Mouse (Mus musculus) thymus, adult 18-20 months (tissue): ENCODE measurements around the gene Ispd.

Experiments used
- DNase-seq, 2 experiments: peaks; one replicate each; pipeline ENCODE4 v3.0.0; 2022; ENCODE audit warnings: mixed read lengths in 2 of 2

The Ispd gene

DNA sequence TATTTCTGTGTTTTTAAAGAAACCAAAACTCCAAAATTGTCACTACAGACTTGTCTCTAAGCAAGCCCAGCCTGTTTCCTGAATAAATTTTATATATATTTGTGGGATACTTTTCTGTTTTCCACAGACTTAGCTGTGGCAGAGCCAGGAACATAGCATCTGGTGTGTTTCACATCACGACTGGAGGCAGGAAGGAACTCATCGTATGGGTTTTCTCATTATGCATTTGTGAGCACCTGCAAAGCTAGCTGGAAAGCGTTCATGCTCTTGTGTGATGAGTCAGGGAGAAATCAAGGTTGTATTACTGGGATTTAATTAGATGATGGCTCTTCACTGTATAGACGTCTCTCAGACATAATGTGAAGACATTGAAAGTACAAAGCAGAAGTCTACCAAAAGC, 90.2 kb downstream of the Ispd start:
- DNase-seq, result no peak

DNA sequence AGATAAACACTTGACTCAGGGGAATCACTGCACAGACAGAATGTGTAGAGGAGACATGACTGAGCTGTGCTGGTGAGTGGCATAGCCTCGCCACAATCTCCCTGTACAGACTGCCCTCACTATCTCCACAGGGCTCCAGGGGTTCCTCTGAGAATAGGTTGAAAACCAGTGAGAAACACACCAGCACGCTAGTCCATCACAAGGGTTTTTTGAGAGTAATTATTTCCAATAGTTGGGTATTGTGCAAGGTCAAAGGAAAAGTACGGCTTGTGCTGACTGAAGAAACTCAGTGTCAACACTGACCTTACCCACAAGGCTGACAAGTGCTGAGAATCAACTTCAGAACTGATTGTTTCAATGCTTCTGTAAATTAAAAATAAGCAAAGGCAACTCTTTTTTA, 92.9 kb downstream of the Ispd start:
- no peak for DNase-seq

DNA sequence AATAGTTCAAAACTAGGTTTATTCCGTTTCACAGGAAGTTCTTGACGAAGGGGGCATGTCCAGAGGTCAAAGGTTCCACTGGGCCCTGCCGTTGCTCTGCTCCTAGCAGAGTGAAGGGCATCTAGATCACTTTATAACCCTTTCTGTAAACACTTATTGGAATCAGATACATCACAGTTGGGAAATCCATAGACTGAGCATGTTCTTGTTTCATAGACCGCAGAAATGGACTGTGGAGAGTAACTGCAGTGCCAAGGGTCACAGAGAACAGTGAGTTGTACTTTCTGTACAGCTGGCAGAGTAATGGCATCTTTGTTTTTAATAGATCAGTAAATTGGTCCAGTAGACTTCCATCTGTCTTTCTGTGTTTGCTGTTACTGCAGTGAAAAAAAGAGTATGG, 94.0 kb downstream of the Ispd start:
- DNase-seq, result no peak

DNA sequence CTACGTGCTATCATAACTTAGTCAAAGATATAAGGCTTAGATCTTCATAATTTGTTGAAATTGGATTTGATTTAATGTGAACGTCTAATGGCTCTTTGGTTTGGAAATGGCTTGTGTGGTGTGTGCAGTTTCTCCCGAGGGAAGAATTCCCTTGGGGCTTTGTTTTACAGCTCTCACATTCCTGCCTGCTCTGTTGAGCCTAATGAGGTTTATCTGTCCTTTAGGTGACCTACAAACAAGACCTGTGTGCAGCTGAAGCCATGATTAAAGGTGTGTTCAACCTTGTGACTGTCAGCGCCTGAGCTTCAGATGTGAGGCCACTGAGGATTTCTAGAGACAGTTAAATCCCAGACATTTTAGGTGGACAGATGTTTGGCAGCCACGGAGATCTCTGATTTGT, 95.2 kb downstream of the Ispd start:
- no peak for DNase-seq

DNA sequence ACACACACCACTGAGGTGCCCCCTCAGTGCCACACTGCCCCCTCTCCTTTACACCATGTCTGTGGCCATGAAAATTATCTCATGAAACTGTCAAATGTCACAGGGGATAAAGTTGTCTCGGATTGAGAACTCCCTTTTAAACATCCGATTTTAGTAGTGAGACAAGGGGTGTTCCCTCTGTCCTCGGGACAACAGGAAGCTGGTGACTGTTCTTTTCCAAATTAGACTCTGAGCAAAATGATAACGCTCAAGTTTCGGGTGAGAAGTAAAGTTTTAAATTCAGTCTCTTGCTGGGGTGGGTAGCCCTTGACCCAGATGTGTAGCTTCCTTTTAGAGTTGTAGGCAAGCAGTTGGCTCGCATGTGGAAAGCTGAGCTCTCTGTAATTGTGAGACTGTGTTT, 96.3 kb downstream of the Ispd start:
- no peak for DNase-seq

- no peak for DNase-seq
These were observed 96.7 kb downstream of the Ispd start for GRCm38 (mm10) chr12:36477926-36478325.

DNA sequence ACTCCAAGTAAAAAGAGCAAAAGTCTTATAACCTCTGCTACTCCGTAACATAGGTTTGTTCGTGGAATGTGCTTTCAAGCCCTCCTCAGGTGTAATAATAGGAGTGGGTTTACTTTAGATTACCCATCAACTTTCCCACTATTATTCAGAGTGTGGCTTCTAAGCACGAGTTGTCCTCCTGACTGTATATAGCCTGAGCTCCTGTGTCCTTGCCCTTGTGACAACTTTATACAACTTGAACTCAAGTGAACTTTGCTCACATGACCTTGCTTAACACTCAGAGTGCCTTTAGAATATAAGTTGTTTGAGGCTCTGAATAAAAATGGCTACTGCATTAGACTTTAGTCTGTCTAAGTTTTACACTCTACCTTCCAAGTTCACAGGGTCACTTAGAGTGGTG, 100.5 kb downstream of the Ispd start:
- no peak for DNase-seq

DNA sequence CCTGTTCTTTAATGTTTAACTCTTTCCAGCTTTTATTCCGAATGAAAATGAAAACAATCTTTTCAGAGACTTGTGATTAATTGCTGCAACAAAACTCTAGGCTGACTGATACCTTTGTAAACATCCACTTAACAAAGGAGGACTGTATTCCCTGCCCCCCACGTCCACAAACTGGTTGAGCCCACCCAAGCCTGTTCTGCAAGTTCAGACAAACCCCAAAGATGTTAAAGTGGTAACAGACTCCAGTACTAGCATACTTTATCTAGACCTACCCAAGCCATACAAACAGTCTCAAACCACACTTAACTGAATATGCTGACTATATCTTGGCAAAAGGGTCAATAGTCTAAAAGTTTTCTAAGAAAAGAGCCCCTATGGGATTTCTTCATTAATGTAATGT, 102.1 kb downstream of the Ispd start:
- DNase-seq, result no peak

- DNase-seq, result no peak
These were observed 116.3 kb downstream of the Ispd start for GRCm38 (mm10) chr12:36497565-36497964.

DNA sequence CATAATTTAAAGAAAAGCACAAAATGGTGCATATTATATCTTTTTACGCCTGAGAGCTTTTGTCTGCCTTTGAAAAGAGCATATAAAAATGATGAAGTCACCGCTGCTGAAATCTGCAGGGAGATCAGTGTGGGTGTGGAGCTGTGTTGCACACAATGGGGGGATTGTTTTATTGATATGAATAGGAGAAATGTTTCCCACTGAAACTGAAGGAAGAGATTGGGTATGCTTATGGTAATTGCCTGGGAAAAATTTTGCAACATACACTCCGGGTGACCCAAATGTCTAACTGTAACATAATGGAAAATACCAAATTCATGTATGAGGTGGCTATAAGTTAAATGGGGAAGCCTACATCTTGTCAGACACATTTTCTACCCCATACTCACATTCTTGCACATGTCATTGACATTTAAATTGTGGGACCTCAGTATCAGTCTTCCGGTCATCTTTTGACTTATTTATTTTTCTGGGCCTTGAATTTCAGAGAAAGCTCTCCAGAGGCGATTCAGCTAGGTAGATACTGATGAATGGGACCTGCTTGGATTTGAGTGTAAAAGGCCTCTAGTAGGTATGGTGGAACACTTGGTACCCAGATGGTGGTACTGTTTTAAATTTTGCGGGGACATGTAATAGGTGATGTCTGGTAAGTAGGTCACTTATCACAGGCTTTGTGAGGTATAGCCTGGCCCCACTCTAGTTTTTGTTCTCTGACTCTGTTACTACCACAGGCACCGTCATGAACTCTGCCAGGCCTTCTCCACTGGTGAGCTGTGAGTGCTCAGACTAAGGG, 126.1 kb downstream of the Ispd start:
- no peak for DNase-seq

- no peak for DNase-seq
These were observed 128.8 kb downstream of the Ispd start for GRCm38 (mm10) chr12:36509954-36510642.

DNA sequence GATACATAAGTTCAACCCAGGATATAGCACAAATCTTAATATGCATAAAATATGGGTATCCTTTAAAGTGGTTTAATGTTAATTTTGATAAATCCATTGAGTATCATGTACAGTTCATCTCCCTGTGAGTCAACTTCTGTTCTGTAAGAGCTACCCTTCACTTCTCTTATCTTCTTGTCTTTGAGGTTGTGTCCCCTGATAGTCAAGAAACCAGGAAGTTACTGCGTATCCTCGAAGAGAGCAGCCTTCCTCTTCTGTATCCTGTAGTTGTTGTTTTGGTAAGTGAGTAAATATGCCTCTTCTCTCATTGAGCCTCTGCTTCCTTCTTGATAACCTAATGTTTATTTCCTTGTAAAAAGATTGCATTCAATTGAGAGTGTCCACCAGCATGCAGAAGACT, 140.5 kb downstream of the Ispd start:
- no peak for DNase-seq

- DNase-seq, result no peak
These were observed 142.3 kb downstream of the Ispd start for GRCm38 (mm10) chr12:36523515-36523914.

- no peak for DNase-seq
These were observed 149.7 kb downstream of the Ispd start for GRCm38 (mm10) chr12:36530920-36531319.

- DNase-seq, result no peak
These were observed 150.3 kb downstream of the Ispd start for GRCm38 (mm10) chr12:36531421-36532072.

- DNase-seq, result no peak
These were observed 151.3 kb downstream of the Ispd start for GRCm38 (mm10) chr12:36532525-36532924.

- DNase-seq, result no peak
These were observed 152.1 kb downstream of the Ispd start for GRCm38 (mm10) chr12:36533160-36533900.

GRCm38 (mm10) chr12:36534589-36534988, 153.3 kb downstream of the Ispd start:
- DNase-seq, result no peak

- DNase-seq, result no peak
These were observed 164.1 kb downstream of the Ispd start for GRCm38 (mm10) chr12:36545318-36545717.

DNA sequence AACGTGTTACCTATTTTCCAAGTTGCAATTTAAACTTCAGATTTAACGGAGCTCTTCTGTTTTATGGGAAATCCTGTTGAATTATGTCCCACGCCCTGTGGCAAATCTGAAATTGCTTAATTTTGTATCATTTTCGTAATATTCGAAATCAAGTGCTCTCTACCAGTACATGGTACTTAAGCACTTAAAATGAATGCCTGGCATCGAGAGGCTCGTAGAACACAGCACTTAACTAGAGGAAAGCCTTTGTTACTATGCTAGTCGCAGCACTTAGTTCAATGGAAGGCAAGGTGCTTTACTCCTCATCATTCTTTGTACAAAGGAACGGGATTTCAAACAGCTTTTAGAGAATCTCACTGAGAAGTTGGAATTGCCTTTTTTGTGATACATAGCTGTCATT, 168.2 kb downstream of the Ispd start:
- no peak for DNase-seq

DNA sequence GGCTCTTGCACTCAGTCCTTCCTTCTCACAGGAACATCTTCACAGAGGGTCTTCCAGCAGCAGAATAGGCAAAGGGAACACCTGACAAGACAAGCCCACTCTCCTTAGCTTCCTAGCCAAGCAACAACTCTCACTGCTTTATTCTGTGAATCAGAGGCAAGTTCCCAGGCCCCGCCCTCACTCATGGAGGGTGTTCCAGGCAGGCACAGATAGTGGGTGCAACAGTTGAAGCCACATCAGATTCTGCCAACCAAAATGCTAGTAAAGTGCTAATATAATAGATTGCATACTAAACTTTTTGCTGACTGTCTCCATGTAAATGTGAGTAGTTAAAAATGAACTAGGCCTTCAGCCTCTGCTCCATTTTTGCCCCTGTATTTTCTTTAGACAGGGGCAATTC, 173.4 kb downstream of the Ispd start:
- DNase-seq, result no peak

DNA sequence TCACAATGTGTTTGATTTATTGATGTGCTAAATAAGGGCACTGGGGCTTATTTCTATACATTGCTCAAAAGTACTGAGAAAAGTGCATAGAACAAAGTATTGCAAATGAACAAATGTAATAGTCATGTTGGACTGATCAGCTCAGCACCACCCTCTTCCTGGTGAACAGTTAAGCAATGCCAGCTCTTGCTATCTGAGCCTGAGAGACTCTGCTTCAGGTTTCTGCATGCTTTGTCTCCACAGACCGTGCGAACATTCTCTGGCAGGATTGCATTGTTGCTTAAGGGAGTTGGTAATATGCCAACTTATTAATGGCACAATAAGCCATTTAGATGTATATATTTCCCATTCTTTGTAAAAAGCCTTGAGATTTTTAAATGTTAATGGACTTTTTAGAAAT, 182.9 kb downstream of the Ispd start:
- DNase-seq, result no peak

GRCm38 (mm10) chr12:36566974-36567373, 185.7 kb downstream of the Ispd start:
- no peak for DNase-seq
